In genomic region chr15:59145679-59146078, GRCm38 (mm10) we compare ENCODE assay signal across 9 mouse cellular contexts.
A peak's percentile ranks its signal among the peaks of the same experiment; 100 is the strongest.
DNase-seq lines count a peak whose midpoint lies in the region; ATAC-seq and TF ChIP-seq lines count a peak whose summit lies in the region.
"Had no signal": no experiment of that assay in that cellular context is flagged by ENCODE, and none has a peak within 500 bp of the region (broad histone marks: within the 10 kb centered on the region; RNA-seq: fewer than 3 reads in every experiment).

No protein-coding gene starts in this region.

- 27% methylated on average over 5 of the region's 5 CpGs for WGBS in spleen, adult 2 months
- 70% methylated on average over 5 of the region's 5 CpGs for WGBS in midbrain, embryonic 11.5 days

- H3K4me3 ChIP-seq in spleen, adult 2 months (ENCODE audit: extremely low read depth, insufficient read depth, insufficient read length) = 0 out of 2 replicates have a peak overlapping the region, but pooled peaks have one; percentile 13
- H3K4me3 ChIP-seq in bone marrow macrophage, adult 2 months (ENCODE audit: insufficient read depth, low read length) = no peak overlapping the region
- no peak overlapping the region for H3K4me3 ChIP-seq in midbrain, embryonic 11.5 days (ENCODE audit: low read depth, low read length)
- H3K4me3 ChIP-seq: erythroblast, embryonic 14.5 days; neural tube, embryonic 12.5 days had no signal

- H3K4me2 ChIP-seq in midbrain, embryonic 11.5 days = no peak overlapping the region
- H3K4me2 ChIP-seq: neural tube, embryonic 12.5 days had no signal

- H3K9me3 ChIP-seq in midbrain, embryonic 11.5 days (ENCODE audit: control insufficient read depth, low read length) = no peaks in the 10 kb centered on the region
- H3K9me3 ChIP-seq: neural tube, embryonic 12.5 days had no signal

- no peak for ATAC-seq in midbrain, embryonic 11.5 days (ENCODE audit: low FRiP score)

- no peaks in the 10 kb centered on the region for H3K27me3 ChIP-seq in spleen, adult 2 months (ENCODE audit: control insufficient read depth, insufficient read depth, low read length)
- H3K27me3 ChIP-seq in midbrain, embryonic 11.5 days (ENCODE audit: control insufficient read depth, insufficient read depth, low read length) = no peaks in the 10 kb centered on the region
- H3K27me3 ChIP-seq: neural tube, embryonic 12.5 days had no signal

- no peak for TF ChIP-seq POLR2A in spleen, adult 2 months (IDR thresholded peaks at IDR 0.05; ENCODE audit: low read depth, low read length)
- no peak for TF ChIP-seq POLR2A in bone marrow macrophage, adult 2 months (IDR thresholded peaks at IDR 0.05; ENCODE audit: borderline replicate concordance, low read depth, low read length)

- no peaks in the 10 kb centered on the region for H3K36me3 ChIP-seq in spleen, adult 2 months (ENCODE audit: control insufficient read depth, insufficient read depth, low read length)
- H3K36me3 ChIP-seq in midbrain, embryonic 11.5 days (ENCODE audit: control insufficient read depth, insufficient read depth, low read length) = no peaks in the 10 kb centered on the region
- H3K36me3 ChIP-seq: neural tube, embryonic 12.5 days had no signal

- no peak overlapping the region for H3K27ac ChIP-seq in spleen, adult 2 months (ENCODE audit: insufficient read depth, low read length)
- H3K27ac ChIP-seq in bone marrow macrophage, adult 2 months (ENCODE audit: insufficient read depth, low read depth, low read length) = peak overlapping the region; percentile 71
- H3K27ac ChIP-seq in midbrain, embryonic 11.5 days (ENCODE audit: low read depth, low read length) = no peak overlapping the region
- H3K27ac ChIP-seq: neural tube, embryonic 12.5 days had no signal

- peaks cover 5% of the 10 kb centered on the region; the same call in 1 of the 2 replicates for H3K4me1 ChIP-seq in spleen, adult 2 months (ENCODE audit: control insufficient read depth, insufficient read depth, insufficient read length)
- peaks cover 12% of the 10 kb centered on the region for H3K4me1 ChIP-seq in bone marrow macrophage, adult 2 months (ENCODE audit: control insufficient read depth, insufficient read depth, low read length)
- H3K4me1 ChIP-seq in midbrain, embryonic 11.5 days (ENCODE audit: control insufficient read depth, insufficient read depth, low read length) = peaks cover 2% of the 10 kb centered on the region; the same call in 1 of the 2 replicates

- no peak for TF ChIP-seq CTCF in spleen, adult 2 months (IDR thresholded peaks at IDR 0.05; ENCODE audit: extremely low read depth, insufficient read depth, insufficient read length, insufficient replicate concordance)
- TF ChIP-seq CTCF in bone marrow macrophage, adult 2 months (IDR thresholded peaks at IDR 0.05; ENCODE audit: low read depth, low read length) = no peak

- DNase-seq in spleen, adult 2 months (ENCODE audit: low read depth in 1 of 2, low spot score in 2 of 2) = peak in 1 of 2 experiments; percentile 7
- no peak for DNase-seq in spleen, adult 12 weeks (ENCODE audit: low spot score)
- DNase-seq in lung, postnatal 10 days = peak; percentile 43
- peak; percentile 64 for DNase-seq in thymus, postnatal 4 days
- DNase-seq in MN1 (ENCODE audit: low spot score) = no peak
- DNase-seq in midbrain, embryonic 11.5 days (ENCODE audit: low spot score, missing footprints) = no peak

- H3K9ac ChIP-seq in midbrain, embryonic 11.5 days (ENCODE audit: low read length) = no peak overlapping the region
- H3K9ac ChIP-seq: neural tube, embryonic 12.5 days had no signal

Comparison
In these comparisons a context has a peak if more than half of its experiments do, and no peak if none do; other contexts are left out.
1. DNase-seq: peak in lung, postnatal 10 days (single experiment) and thymus, postnatal 4 days (single experiment); none in spleen, adult 12 weeks (single experiment), MN1 (single experiment) and midbrain, embryonic 11.5 days (single experiment).